Mouse (Mus musculus): ENCODE measurements at regions not wholly inside any gene's neighbourhood (a gene's known extent, or its start where the extent isn't known, plus 50 kb on each side); places are given as distances from the start of the nearest gene placed in this dataset.

DNA sequence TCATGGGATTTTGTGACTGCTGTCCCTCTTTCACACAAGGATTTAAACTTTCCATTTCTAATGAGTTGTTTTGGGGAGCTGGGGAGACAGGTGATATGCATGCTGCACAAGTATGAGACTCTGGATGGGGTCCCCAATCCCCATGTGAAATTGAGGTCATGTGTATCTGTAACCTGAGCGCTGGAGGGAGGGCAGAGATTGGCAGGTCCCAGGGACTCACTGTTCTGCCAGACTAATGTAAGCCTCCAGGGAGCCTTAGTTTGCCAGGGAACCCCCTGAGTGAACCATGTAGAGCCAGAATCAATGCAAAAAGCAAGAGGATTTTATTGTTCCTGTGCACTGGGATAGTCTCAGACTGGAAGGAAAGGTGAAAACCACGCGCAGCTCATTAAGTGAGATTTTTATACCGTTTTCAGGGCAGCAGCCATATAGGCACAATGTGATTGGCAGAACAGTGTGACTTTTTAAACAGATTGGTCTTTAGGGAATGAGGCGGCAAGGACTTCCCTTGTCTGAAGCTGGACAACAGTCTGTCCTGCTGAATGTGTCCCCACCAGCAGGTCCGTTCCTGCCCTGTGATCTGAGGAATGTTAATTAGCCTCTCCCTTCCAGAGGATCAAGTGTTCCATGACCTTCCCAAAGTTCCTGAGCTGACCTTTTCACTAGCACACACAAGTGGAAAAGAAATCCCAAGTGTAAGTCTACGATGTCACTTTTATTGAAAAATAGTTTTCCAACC is 59.9 kb upstream of the Oxgr1 start:
- DNase-seq: no peak

DNA sequence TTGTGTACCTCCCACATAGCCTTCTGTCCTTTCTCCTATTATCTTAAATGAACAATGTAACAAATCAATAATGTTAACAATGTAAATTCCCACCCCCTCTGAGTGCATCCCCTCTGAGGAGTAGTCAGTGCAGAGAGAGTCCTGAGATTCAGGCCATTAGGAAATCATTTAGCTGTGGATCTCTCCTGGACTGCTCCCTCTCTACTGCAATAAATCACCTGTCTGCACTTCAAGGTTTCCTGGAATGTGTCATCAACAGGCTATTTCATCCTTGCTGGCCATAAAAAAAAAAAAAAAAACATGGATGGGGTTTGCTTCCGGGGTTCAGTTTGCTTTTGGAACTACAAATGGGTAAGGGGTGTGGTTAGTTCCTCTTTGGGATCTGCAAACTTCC is 60.5 kb upstream of the Oxgr1 start:
- DNase-seq: no peak

DNA sequence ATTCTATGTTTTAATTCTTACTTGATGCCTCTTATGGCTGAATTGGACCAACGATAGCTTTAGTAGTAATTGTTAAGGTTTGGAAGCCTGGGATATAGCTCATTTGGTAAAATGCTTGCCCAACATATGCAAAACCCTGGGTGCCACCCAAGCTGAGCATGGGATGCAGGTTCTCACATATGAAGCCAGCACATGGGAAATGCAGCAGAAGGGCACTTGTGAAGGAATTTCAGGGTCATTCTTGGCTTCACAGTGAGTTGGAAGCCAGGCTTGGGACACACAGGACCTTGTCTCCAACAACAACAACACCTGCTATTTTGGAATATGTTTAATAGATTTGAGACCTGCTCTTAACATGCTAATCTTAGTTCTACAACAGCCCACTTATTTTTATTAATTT is 67.6 kb upstream of the Oxgr1 start:
- DNase-seq: no peak

DNA sequence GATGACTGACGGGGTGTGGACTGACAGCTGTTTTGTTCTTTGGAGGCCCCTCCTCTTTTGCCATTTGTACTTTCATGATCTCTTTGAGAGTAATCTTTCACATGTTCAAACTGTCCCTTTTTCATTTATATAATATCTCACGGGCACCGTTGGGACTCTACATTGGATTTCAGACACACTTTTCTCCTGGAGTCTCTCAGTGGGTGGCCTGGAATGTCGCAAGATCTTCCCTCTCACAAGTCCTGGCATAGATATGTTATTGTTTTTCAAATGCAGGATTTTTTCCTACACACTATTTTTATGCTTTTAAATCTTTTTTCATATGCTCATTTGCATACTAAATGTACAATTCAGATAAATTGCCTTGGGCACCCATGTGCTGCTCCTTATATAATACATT is 71.1 kb upstream of the Oxgr1 start:
- DNase-seq: no peak

DNA sequence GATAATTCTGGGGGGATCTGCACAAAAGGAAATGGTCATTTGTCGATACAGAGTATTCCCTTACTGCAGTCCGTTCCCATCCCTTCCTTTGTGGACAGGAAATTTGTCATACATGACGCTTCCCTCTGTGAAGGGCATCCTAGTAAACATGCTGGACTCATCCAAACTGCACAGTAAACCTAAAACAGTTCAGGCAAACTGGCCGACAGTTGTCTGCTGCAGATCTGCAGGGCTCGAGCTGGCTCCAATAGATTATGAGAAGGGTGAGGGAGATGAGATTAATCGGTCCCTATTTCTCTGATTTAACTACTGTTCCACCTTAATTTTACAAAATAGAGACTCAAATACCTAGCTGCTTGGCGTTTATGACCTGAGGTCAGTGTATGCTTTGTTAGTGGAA is 76.3 kb upstream of the Oxgr1 start:
- DNase-seq: no peak

DNA sequence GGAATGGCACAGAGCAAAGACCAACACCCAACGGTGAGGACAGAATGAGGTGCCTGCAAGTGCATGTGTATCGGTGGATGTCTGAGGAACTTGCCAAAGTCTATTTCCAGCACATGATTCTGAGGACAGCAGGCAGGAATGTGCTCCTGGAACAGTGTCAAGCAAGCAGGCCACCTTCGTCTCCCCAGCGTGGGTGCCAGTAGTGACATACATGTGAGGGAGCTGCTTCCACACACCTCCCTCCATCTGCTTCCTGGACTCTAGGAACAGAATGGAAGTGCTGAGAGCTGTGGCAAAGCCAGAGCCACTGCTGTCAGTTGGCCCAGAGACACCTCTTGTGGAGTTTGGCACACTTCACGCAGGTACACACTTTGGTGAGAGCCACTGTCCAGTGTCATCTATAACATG is 76.9 kb upstream of the Oxgr1 start:
- no peak for DNase-seq

DNA sequence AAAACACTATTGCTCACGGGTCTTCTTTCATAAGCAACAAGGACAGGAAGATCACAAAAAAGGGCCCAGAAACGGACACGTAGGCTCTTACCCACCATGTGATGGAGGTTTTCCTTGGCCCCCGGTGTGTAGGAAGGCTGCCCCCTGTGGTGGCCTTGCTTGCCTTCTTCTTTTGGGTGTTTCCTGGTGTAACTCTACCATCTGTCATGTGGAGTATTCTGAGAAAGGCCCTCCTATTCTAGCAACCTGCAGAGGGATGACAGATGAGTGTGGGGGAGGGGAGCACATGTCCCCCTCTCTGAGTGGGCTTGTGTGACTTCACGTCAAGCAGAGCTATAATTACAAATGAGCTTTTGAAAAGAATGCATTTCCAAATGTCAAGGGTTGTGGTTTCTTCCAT is 77.3 kb upstream of the Oxgr1 start:
- DNase-seq: no peak

DNA sequence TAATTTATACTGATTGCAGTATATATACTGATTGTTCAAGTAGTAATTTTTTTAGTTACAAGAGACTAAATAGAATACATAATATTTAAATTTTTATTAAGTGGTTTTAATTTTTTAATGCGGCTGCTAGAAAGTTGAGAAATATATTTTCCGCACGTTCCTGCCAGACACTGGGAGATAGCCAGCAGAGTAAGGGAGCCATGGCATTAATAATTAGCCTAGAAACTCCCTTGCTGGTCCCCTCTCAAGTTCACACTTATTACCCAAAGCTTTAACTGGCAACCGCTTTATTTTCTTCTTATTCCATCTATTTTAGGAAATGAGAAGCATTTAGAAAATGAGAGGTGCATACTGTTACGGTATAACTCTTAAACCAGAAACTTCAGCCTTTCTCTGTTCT is 78.0 kb upstream of the Oxgr1 start:
- no peak for DNase-seq

DNA sequence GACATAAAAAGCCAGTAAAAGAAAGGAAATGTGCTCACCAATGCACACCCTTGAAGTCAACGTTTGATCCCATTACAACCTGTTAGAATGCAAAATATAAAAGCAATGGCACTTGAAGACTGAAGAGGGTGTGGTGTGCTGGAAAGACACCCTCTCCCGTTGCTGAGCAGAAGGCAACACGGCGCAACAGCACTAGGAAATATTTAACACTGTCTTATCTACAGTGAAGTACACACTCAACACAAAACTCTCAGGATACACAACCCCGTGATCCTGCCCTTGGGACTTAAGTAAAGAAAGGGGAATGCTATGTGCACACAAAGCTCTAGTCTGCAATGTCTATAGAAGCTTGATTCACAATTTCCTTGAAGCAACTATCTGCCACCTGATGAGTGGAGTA is 83.1 kb upstream of the Oxgr1 start:
- DNase-seq: no peak

DNA sequence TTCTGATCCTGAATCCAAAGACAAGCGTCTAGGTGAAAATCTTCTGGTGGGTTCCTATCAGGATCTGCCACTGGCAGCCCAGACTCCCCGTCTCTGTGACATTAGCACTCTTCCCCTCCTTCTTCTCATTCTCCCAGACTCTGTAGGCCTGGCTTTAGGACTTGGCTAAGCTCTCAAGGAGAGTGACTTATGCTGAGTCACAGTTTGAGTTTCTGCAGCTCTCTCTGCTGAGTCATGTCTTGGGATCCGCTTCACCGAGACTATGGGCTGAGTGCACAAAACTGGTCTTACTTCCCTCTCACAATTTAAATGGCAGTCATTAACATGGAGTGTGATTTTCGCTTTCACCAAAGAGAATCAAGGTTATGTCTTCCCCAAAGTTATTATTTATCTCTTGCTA is 85.2 kb upstream of the Oxgr1 start:
- no peak for DNase-seq

DNA sequence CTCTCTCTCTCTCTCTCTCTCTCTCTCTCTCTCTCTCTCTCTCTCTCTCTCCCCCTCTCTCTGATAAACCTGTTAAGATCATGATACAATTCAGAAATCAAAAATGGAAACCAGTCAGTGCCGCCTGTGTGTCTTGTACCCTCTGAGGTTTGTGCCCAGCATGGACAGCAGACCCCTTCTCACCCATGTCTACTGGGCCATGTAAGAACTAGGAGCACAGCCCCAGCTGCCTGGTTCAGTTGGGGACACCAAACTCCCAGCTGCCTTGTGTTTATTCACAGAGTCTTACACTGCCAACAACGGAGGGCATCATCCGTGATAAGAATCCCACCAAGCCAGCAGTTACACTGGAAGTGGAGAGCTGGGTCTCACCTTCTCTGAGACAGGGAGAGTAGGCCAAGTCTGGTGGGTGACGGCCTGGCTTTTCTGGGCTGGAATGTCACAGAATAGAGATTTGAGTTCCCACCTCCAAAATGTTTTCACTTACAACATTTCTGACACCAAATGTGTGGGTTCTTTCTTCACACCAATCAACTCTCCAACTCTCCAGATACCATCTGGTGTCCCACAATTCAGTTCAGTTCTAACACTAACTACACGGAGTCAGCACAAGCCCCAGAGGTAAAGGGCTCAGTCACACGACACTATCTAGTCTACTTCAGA is 92.2 kb upstream of the Oxgr1 start:
- no peak for DNase-seq

DNA sequence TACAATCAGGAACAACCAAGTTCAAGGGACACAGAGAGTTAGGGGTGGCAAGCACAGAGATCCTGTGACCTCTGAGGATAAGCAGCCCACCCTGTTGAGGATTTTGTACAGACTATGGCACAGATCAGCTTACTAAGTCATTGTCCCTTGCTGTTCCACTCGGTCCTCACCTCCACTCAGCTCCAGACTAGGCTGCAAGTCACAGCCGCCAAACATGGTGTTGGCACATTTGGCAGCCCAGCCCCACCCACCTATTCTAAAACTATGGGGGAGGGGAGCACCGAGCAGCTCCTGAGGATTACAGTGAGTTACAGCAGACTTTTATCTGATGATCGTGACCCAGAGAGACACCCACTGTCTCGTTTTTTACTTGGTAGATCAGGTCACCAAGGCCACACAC is 93.0 kb upstream of the Oxgr1 start:
- no peak for DNase-seq

DNA sequence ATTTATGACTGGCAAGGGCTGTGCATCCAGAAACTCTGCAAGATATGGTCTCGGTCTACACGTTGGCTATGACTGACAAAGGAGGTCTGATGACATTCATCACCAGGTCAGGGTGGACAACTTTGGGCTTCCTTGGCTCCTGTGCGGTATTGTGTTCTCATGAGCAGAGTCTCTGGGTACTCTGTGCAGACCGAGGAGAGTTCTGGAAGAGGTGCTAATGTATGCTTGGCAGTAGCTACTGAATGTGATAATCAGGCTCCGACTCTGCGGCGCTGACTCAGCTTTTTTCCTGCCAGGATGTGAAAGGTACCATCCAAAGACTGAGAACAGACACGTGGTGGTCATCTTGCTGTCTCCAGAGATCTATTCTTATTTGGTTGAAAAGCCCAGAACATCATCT is 94.5 kb upstream of the Oxgr1 start:
- no peak for DNase-seq

DNA sequence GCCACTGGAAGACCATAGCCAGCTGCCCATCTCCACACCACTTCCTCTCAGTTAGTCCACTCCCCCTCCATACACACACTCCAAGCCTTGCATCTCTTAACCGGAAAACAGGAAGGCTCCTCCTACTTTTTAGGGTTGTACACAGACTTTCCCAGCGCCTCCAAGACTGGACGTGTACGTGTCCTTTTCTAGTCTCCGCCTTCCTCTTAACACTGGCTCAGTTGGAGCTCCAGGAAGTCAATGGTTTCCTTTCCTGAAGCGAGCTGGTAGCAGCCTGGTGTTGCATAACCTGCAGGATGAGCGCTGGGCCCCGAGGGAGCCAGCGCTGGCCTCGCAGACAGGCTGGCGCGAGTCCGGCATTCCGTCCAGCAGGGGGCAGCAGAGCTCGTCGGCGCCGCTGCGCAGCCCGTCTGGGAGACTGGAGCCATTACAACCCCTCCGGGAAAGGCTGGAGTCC is 95.5 kb upstream of the Oxgr1 start:
- peak; percentile 83 for DNase-seq

DNA sequence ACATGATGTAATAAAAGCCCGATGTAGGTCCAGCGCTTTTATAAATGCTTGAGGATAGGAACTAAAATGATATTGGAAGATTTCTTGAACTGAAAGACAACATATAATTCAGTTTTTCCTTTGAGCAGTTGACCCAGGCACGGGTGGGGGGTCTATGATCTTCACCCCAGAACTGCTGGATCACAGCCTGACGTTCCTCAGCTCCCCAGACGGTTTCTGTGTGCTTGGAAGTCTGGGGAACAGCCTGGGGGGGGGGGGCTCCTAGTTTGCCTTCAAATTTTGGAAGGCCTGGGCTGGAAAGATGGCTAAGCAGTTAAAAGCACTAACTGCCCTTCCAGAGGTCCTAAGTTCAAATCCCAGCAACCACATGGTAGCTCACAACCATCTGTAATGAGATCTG is 96.3 kb upstream of the Oxgr1 start:
- DNase-seq: no peak

DNA sequence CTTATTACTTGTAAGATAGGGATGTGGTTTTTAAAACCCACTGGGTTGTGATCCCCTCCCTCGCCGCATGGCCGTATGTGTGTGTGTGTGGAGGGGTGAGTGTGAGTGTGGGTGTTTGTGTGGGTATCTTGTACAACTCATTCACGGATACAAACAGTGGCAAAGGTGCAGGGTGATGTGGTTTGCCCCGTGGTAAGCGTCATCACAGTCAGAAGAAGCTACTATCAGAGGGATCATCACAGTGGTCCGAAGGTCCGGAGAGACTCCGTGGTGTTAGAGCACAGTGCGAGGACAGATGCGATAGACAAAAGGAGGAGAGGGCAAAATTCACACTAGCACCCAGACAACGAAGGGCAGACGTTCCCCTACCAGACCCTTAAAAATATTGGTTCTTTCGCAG is 97.0 kb upstream of the Oxgr1 start:
- no peak for DNase-seq

DNA sequence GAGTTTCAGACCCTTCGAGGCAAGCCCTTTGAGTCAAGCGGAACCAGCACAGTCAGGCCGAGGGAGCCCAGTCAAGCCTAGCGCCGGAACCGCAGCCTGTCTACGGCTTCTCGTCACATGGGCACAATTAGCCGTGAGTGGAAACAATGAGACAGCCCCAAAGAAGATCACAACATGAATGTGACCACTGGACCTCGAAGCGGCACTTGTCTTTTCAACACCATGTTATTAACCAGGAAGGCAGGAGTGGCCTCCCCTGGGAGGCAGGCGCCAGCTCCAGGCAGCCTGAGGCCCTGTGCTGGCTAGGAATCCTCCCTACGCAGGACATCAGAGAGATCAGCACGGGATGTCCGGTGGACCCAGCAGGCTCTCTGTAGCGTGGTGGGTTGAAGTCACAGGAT is 97.4 kb upstream of the Oxgr1 start:
- DNase-seq: no peak

DNA sequence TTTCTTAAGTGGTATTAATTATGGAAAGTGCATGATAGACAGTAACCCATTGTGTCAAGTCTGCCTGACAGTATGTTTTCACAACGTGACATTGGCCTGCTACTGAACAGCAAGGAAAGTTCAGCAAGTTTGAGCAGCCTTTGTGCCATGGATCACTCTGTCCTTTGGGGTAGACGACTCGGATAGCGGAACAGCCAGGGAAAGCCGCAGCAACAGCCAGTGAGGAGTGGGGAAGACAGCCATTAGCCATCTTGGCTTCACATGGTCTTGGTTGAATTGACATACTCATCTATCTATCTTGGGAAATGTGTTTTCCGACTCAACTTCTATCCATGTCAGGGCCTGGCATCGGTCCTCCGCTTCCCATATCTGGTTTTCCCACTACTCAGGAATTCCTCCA is 98.0 kb upstream of the Oxgr1 start:
- no peak for DNase-seq

DNA sequence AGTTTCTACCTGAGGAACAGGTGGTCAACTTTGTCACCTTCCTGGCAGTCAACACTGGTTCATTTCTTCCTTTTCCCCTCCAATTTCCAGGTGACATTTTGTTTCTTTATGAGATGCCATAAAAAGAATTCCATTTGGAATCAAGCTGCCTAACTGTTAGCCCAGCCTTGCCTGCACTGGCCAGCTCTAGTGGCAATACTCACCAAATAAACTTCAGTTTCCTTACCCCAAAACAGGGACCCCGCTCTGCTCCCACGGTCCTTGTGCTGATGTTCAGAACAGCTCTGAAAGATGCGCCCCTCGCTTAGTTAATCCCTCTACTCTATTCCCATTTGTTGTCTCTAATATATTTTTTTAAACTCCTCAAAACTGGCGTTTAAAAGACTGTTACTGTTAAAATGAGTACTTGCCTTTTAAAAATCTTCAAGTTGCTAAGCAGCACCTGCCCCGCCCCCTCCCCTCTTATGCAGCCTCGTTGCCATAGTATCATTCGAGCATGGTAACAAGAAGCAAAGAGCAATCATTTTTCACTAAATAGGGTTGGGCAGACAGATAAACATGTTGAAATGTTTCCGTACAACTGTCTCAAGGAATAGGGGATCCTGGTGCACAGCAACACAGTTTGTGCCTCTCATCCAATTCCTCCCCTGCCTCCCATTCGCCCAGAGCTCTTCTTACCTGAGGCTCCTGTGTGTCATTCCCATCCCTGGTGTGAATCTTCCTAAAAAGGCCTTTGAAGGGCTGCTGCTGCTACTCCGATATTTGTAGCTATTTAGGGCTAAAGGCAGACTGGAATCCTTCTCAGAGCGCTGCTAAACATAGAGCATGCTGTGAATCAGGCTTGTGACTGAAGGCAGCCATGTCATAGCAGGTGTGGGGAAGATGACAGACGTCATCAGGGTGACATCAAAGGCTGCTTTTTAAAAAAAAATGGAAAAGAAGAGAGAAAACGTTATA is 98.8 kb upstream of the Oxgr1 start:
- DNase-seq: no peak

DNA sequence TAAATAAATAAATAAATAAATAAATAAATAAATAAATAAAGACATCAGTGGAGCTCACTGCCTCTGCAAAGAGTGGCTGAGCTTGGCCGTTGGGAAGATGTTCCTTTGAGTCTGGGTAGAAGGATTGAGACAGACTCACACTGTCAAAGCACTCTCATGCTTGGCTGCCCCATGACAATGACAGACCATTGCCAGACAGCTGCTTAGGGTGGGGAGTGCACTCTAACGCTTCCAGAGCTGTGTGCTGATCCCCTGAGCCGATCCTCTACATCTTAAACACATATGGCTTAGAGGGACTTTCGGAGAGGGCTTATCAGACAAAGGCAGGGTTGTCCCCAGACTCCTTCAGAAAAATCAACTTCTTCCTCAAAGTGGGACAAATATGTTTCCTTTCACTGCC is 100.0 kb upstream of the Oxgr1 start:
- no peak for DNase-seq

DNA sequence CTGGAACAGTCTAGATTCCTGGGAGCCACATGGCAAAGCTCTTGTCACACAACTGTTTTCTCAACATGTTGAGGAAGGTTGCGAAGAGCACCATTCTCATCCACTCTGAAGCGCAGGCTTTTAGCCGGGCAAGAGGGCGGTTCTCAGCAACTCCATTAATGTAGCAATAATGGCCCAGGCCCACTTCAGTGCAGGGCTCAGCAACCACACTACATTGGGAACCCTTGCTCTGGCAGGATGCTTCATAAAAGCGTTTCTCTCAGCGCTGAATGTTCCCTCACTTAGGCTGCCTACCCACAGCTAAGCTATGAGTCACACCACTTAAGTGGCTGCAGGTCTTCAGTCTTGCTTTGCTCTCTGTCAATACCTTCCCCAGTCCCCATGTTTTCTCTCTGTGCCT is 102.2 kb upstream of the Oxgr1 start:
- DNase-seq: no peak

DNA sequence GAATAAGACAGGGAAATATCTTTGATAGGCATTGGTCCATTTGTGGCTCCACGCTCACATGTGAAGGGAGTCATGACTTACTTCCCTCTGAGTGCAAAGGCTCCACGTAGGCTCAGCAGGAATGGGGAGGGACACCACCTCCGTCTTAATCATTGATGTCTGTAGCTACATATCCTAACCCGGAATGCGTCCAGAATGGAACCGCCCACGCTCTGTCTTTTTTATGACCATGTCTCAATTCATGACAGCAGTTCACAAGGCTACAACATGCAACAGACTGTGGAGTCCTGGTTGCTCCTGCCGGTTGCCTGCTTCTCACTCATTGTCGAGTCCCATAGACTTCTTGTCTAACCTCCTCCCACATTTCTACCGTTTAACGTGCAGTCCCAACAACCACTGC is 104.1 kb upstream of the Oxgr1 start:
- DNase-seq: no peak

DNA sequence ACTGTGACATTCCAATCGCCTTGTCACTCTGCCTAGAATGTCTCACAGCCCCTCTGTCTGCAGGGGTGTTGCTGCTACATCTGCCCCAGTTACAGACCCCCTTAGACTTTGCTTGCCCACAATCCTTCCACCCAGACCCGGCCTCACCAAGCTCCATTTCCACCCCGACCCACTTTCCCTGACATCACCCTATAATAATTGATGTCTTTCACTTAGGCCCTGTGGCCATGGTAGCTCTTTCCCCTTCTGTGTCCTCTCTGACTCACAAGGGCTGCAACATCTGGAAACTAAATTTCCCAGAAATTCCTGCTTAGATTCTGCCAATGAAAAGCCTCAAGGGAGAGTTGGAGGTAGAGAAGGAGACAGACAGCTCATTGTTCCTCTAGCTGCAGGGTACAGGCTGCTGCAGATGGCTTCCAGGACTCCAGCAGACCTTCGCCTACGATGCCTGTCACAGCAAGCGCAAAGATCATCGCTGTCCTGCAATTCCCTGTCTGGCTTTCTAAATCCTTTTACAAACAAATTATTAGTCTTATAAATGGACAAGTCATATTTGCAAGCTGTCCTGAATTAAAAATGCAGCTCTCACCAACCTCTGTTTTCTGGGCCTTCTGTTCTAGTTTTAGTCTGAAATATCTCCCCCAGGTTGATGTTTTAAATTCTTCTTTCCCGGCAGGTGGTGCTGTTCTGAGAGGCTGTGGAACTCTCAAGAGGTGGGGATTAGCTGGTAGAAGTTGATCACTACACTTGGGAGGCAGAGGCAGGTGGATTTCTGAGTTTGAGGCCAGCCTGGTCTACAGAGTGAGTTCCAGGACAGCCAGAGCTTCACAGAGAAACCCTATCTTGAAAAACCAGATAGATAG is 104.9 kb upstream of the Oxgr1 start:
- DNase-seq: no peak
